ENCODE assay signal across 17 mouse cellular contexts in genomic region chr13:44608681-44609335, GRCm38 (mm10).
A peak's percentile ranks its signal among the peaks of the same experiment; 100 is the strongest.
DNase-seq lines count a peak whose midpoint lies in the region; ATAC-seq lines count a peak whose summit lies in the region.
"Had no signal": no experiment of that assay in that cellular context is flagged by ENCODE, and none has a peak within 500 bp of the region (broad histone marks: within the 10 kb centered on the region; RNA-seq: fewer than 3 reads in every experiment).

No protein-coding gene starts in this region.

- H3K27me3 ChIP-seq in midbrain, embryonic 11.5 days (ENCODE audit: control insufficient read depth, insufficient read depth, low read length) = no peaks in the 10 kb centered on the region
- peaks cover 7% of the 10 kb centered on the region for H3K27me3 ChIP-seq in midbrain, embryonic 10.5 days (ENCODE audit: low read depth, poor library complexity, severe bottlenecking)
- no peaks in the 10 kb centered on the region for H3K27me3 ChIP-seq in heart, embryonic 14.5 days (ENCODE audit: control insufficient read depth, insufficient read depth, low read length)
- H3K27me3 ChIP-seq: neural tube, embryonic 12.5 days had no signal

- 79% methylated on average over 11 of the region's 11 CpGs for WGBS in midbrain, embryonic 11.5 days
- WGBS in midbrain, embryonic 10.5 days = 81% methylated on average over 11 of the region's 11 CpGs
- WGBS in heart, embryonic 14.5 days = 31% methylated on average over 11 of the region's 11 CpGs

- no peak overlapping the region for H3K4me2 ChIP-seq in midbrain, embryonic 11.5 days
- no peak overlapping the region for H3K4me2 ChIP-seq in heart, embryonic 14.5 days (ENCODE audit: low read length)
- H3K4me2 ChIP-seq: embryonic facial prominence, embryonic 13.5 days; neural tube, embryonic 12.5 days had no signal

- no peak overlapping the region for H3K27ac ChIP-seq in midbrain, embryonic 11.5 days (ENCODE audit: low read depth, low read length)
- no peak overlapping the region for H3K27ac ChIP-seq in midbrain, embryonic 10.5 days (replicated peaks)
- H3K27ac ChIP-seq in heart, embryonic 14.5 days (replicated peaks in 1 of 2; ENCODE audit: control insufficient read depth in 1 of 2, insufficient read depth in 1 of 2, low read depth in 2 of 2, low read length in 2 of 2) = peak overlapping the region; percentile 17 to 59
- H3K27ac ChIP-seq: embryonic facial prominence, embryonic 13.5 days; liver, embryonic 14.5 days; neural tube, embryonic 12.5 days had no signal

- no peak overlapping the region for H3K4me3 ChIP-seq in midbrain, embryonic 11.5 days (ENCODE audit: low read depth, low read length)
- no peak overlapping the region for H3K4me3 ChIP-seq in midbrain, embryonic 10.5 days
- H3K4me3 ChIP-seq in heart, embryonic 14.5 days (ENCODE audit: control insufficient read depth in 1 of 2, insufficient read depth in 1 of 2, low read depth in 1 of 2, low read length in 2 of 2) = no peak overlapping the region
- H3K4me3 ChIP-seq: embryonic facial prominence, embryonic 13.5 days; neural tube, embryonic 12.5 days had no signal

- H3K9me3 ChIP-seq in midbrain, embryonic 11.5 days (ENCODE audit: control insufficient read depth, low read length) = no peaks in the 10 kb centered on the region
- no peaks in the 10 kb centered on the region for H3K9me3 ChIP-seq in midbrain, embryonic 10.5 days (replicated peaks)
- H3K9me3 ChIP-seq in heart, embryonic 14.5 days (ENCODE audit: control insufficient read depth, low read length) = no peaks in the 10 kb centered on the region
- H3K9me3 ChIP-seq: embryonic facial prominence, embryonic 13.5 days; neural tube, embryonic 12.5 days had no signal

- no peak for ATAC-seq in midbrain, embryonic 11.5 days (ENCODE audit: low FRiP score)
- ATAC-seq in heart, embryonic 14.5 days (ENCODE audit: insufficient number of reproducible peaks, insufficient read depth, low FRiP score, low read depth) = no peak
- ATAC-seq: forebrain, embryonic 14.5 days; inflammation-experienced regulatory T-cells, adult 6 months had no signal

- no peak overlapping the region for H3K9ac ChIP-seq in midbrain, embryonic 11.5 days (ENCODE audit: low read length)
- no peak overlapping the region; the same call in 1 of the 2 replicates for H3K9ac ChIP-seq in heart, embryonic 14.5 days (ENCODE audit: low read length)
- H3K9ac ChIP-seq: embryonic facial prominence, embryonic 13.5 days; liver, embryonic 14.5 days; neural tube, embryonic 12.5 days had no signal

- DNase-seq in adrenal gland, adult (ENCODE audit: inconsistent age in 2 of 2, low spot score in 1 of 2) = peak; percentile 78 to 90
- DNase-seq in adrenal gland, adult 18-20 months (ENCODE audit: low spot score in 2 of 2) = no peak
- peak; percentile 70 for DNase-seq in midbrain, embryonic 11.5 days (ENCODE audit: low spot score, missing footprints)
- no peak for DNase-seq in midbrain, embryonic 10.5 days (ENCODE audit: low spot score)
- DNase-seq in skeletal muscle tissue, adult 2 months (ENCODE audit: low read depth, low spot score) = peak; percentile 62
- no peak for DNase-seq in embryo, embryonic 10 days (ENCODE audit: low spot score)
- no peak for DNase-seq in right cerebral cortex, postnatal 36 days (ENCODE audit: low spot score in 2 of 2)
- DNase-seq: kidney, postnatal 4 days; lung, postnatal 14 days; midbrain, embryonic 14.5 days; thymus, postnatal 14 days had no signal

- H3K4me1 ChIP-seq in midbrain, embryonic 11.5 days (ENCODE audit: control insufficient read depth, insufficient read depth, low read length) = no peaks in the 10 kb centered on the region
- H3K4me1 ChIP-seq in midbrain, embryonic 10.5 days = no peaks in the 10 kb centered on the region
- H3K4me1 ChIP-seq in heart, embryonic 14.5 days (ENCODE audit: control insufficient read depth in 2 of 2, insufficient read depth in 2 of 2, low read length in 2 of 2) = peaks cover 12 to 16% of the 10 kb centered on the region in 2 experiments; a peak in 2 of 4 replicates
- H3K4me1 ChIP-seq: neural tube, embryonic 12.5 days had no signal

- no peaks in the 10 kb centered on the region for H3K36me3 ChIP-seq in midbrain, embryonic 11.5 days (ENCODE audit: control insufficient read depth, insufficient read depth, low read length)
- no peaks in the 10 kb centered on the region for H3K36me3 ChIP-seq in midbrain, embryonic 10.5 days
- H3K36me3 ChIP-seq in heart, embryonic 14.5 days (ENCODE audit: control insufficient read depth, insufficient read depth, low read length) = no peaks in the 10 kb centered on the region
- H3K36me3 ChIP-seq: embryonic facial prominence, embryonic 13.5 days; neural tube, embryonic 12.5 days had no signal

Comparison
In these comparisons a context has a peak if more than half of its experiments do, and no peak if none do; other contexts are left out.
1. DNase-seq: peak in adrenal gland, adult (2 of 2), midbrain, embryonic 11.5 days (single experiment) and skeletal muscle tissue, adult 2 months (single experiment); none in adrenal gland, adult 18-20 months (0 of 2), midbrain, embryonic 10.5 days (single experiment), embryo, embryonic 10 days (single experiment) and right cerebral cortex, postnatal 36 days (0 of 2).
2. H3K27ac ChIP-seq: peak in heart, embryonic 14.5 days (2 of 2); none in midbrain, embryonic 11.5 days (single experiment) and midbrain, embryonic 10.5 days (single experiment).